Mouse (Mus musculus) G1E (cell line): Measurements from ENCODE around the gene Cnpy3. TPM values are rescaled to one million over a fixed set of nuclear protein-coding genes. Genes with fewer than 3 reads are reported as not detected.

Source experiments
- ATAC-seq: 2 replicates; pipeline ENCODE4 v1.8.0; 2016; ENCODE audit warnings: mild to moderate bottlenecking; ENCODE audit not compliant: insufficient number of reproducible peaks, poor library complexity, low FRiP score, severe bottlenecking; ENCODE audit errors: extremely low read depth
- DNase-seq: peaks from one replicate; pipeline ENCODE4 v3.0.0; 2012; ENCODE audit warnings: low spot score
- H3K27me3 ChIP-seq: 2 replicates; pipeline ENCODE4 v1.6.1; 2012; ENCODE audit warnings: mild to moderate bottlenecking, low read length, inconsistent platforms; ENCODE audit not compliant: insufficient read depth
- H3K36me3 ChIP-seq: replicated peaks from 2 replicates; pipeline ENCODE3; 2012; ENCODE audit warnings: mild to moderate bottlenecking, inconsistent platforms
- H3K4me1 ChIP-seq: 2 replicates; pipeline ENCODE4 v1.6.1; 2012; ENCODE audit warnings: low read depth, low read length, inconsistent platforms, mixed read lengths; ENCODE audit not compliant: insufficient read depth
- H3K4me3 ChIP-seq: 2 replicates; pipeline ENCODE4 v1.5.1; 2012; ENCODE audit warnings: low read depth, mild to moderate bottlenecking, inconsistent platforms, low read length, moderate library complexity, mixed read lengths
- H3K9me3 ChIP-seq: replicated peaks from 2 replicates; pipeline ENCODE4 v1.6.1; 2012; ENCODE audit warnings: inconsistent platforms
- CTCF ChIP-seq: IDR thresholded peaks from 2 replicates; pipeline ENCODE4 v1.5.1; 2012; ENCODE audit warnings: low read depth, low read length, inconsistent platforms, mixed read lengths
- GATA1 ChIP-seq: IDR thresholded peaks from 2 replicates; pipeline ENCODE4 v1.6.1; 2012; ENCODE audit warnings: borderline replicate concordance, low read length, inconsistent platforms, mixed read lengths
- GATA2 ChIP-seq: IDR thresholded peaks from 2 replicates; pipeline ENCODE4 v1.6.1; 2012; ENCODE audit warnings: low read depth, low read length, inconsistent platforms, borderline replicate concordance
- POLR2AphosphoS5 ChIP-seq: IDR thresholded peaks from 2 replicates; pipeline ENCODE4 v1.6.1; 2012; ENCODE audit warnings: low read depth, low read length, inconsistent platforms; ENCODE audit not compliant: insufficient replicate concordance
- TAL1 ChIP-seq: conservative IDR thresholded peaks from 2 replicates; pipeline ENCODE4 v1.6.1; 2012; ENCODE audit warnings: low read depth, low read length, inconsistent platforms, mixed read lengths
- polyA plus RNA-seq: library from polyadenylated mRNA; stranded (reverse); fragments of >175 nt; gene quantifications from 2 replicates; pipeline ENCODE4 v1.2.3, GENCODE M21; 2012
- total RNA-seq, 2 experiments: library from RNA; stranded (forward) in 1 of 2; stranded (reverse) in 1 of 2; fragments of 200-1000 nt in 1 of 2; fragments of >200 nt in 1 of 2; fragmentation: Nextera tagmentation in 1 of 2; gene quantifications; 2 replicates each; pipeline ENCODE4 v1.2.3; 2014 to 2017

The Cnpy3 gene
- total and polyA plus RNA-seq, 3 experiments = 14.4 to 96.9 (median 36.3) TPM

DNA sequence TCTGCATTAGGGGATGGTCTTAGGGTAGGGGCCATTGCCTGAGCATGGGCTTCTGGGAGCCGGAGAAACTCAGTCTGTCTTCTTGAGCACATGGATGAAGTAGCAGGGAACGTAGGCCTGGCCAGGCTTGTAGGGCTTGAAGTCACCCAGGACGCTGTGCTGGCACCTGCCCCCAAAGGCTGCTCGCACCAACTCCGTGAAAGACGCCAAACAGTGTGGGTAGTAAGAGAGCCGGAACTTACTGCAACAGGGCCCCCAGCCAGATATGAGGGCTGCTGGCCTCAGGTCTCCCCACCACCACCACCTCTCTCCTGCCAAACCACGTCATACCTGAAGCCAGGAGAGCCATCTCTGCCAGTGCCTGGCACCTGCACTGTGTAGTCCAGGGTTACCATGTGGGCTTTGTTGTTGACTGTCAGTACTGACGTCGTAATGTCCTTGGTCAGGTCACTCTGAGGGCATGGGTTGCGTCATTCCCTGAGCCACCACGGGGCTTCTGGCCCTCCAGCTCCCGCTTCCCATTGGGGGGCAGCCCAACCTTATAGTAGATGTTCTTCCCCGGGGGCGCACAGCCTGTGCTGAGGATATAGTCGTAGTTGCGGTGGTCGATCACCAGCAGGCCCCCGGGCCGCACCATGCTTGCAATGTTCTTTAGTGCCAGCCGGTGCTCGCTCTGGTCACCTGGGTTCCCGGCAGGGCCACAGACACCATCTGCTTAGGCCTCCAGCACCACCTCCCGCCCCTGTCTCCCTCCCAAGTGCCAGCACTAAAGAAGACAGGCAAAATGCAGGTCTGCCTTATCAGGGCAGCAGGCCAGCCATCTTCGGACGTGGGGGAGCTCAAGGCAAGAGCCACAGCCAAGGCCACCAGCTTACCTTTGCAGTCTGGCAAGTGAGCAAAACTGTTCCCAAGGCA is 26.0 kb downstream of the Cnpy3 start:
- TF ChIP-seq CTCF (no peak; the same call in 1 of the 2 replicates), TAL1 (no peak), POLR2AphosphoS5 (no peak), GATA1 (no peak), GATA2 (no peak)
- H3K4me1 ChIP-seq = peaks cover 3% of the 10 kb centered on the region; the same call in 1 of the 2 replicates
- DNase-seq (no peak), ATAC-seq (no peak)
- no peaks in the 10 kb centered on the region for H3K9me3 ChIP-seq
- H3K36me3 ChIP-seq = peaks cover 63% of the 10 kb centered on the region
- no peak overlapping the region for H3K4me3 ChIP-seq
- H3K27me3 ChIP-seq = peaks cover 8% of the 10 kb centered on the region; the same call in 1 of the 2 replicates

DNA sequence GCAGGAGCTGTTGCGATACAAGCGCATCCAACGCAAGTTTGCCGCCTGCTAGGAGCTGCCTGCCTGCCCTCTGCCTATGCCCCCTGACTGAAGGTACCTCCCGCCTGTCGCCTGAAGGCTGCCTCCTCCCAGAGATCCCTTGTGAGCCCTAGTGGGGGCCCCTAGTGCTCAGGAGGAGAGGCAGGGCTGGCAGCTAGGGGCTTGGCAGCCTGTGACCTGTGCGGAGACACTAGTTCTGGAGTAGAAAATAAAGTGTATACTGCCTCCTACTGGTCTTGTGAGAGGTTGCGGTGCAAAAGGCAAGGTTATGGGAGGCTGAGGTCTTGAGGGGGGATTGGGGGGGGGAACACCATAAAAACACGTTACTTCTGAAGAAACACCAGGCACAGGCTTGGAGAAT is 26.7 kb downstream of the Cnpy3 start:
- H3K4me3 ChIP-seq = no peak overlapping the region
- ATAC-seq = no peak
- peaks cover 3% of the 10 kb centered on the region; the same call in 1 of the 2 replicates for H3K4me1 ChIP-seq
- H3K36me3 ChIP-seq = peaks cover 70% of the 10 kb centered on the region
- H3K9me3 ChIP-seq = no peaks in the 10 kb centered on the region
- peak; percentile 25; the same call in 1 of the 2 replicates for TF ChIP-seq CTCF
- no peak for TF ChIP-seq POLR2AphosphoS5
- DNase-seq = peak; percentile 29
- H3K27me3 ChIP-seq = peaks cover 8% of the 10 kb centered on the region; the same call in 1 of the 2 replicates

DNA sequence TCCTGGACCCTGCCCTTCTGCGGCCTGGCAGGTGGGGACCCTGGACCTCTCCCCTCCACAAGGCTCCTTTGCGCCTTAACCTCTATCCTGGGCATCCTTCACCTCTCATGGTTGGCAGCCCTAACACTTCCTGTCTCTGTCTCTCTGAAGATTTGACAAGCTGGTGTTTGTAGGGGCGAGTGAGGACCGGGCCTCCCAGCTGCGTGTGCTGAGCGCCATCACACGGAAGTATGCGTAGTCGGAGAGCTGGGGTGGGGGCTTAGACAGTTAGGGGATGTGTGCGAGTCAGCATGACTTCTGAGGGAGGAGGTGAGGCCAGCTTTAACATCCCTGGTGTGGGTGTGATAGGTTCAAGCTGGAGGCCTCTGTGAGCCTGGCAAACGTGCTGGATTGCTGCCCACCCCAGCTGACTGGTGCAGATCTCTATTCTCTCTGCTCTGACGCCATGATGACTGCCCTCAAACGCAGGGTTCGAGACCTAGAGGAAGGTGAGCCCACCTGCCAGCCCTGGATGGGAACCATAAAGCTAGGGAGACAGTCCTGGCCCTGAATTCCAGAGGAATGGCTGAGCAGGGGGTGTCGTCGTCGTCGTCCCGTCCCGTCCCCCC is 27.4 kb downstream of the Cnpy3 start:
- no peak for TF ChIP-seq TAL1
- TF ChIP-seq GATA1 = no peak
- no peak for TF ChIP-seq CTCF
- TF ChIP-seq GATA2 = no peak
- TF ChIP-seq POLR2AphosphoS5 = no peak
- Histone ChIP-seq H3K4me3 (no peak overlapping the region), H3K4me1 (peaks cover 3% of the 10 kb centered on the region; the same call in 1 of the 2 replicates), H3K27me3 (peaks cover 8% of the 10 kb centered on the region; the same call in 1 of the 2 replicates), H3K36me3 (peaks cover 77% of the 10 kb centered on the region), H3K9me3 (no peaks in the 10 kb centered on the region)
- ATAC-seq = no peak
- DNase-seq = no peak

DNA sequence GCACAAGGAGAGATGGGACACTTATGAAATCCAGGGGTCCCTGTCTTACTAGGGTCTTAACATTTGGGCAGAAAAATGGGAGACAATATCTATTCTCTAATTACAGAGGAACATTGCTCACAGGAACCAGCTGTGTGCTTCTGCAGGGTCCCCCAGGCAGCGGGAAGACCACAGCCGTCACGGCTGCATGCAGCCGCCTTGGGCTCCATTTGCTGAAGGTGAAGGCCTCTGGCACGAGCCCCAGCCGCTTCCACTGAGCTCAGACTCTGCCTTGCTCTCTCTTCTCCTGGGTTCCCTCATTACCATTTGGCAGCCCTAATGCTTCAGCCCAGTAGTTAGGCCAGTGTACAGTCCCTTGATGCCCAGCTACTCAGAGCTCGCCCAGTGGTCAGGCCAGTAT is 30.9 kb downstream of the Cnpy3 start:
- peaks cover 94% of the 10 kb centered on the region for H3K36me3 ChIP-seq
- 0 out of 2 replicates have a peak, but pooled peaks cover 3% of the 10 kb centered on the region for H3K4me1 ChIP-seq
- no peak overlapping the region for H3K4me3 ChIP-seq
- TF ChIP-seq GATA1 (no peak), TAL1 (no peak), CTCF (no peak), POLR2AphosphoS5 (no peak), GATA2 (no peak)
- no peaks in the 10 kb centered on the region for H3K27me3 ChIP-seq
- DNase-seq = no peak
- ATAC-seq = no peak
- H3K9me3 ChIP-seq = no peaks in the 10 kb centered on the region

DNA sequence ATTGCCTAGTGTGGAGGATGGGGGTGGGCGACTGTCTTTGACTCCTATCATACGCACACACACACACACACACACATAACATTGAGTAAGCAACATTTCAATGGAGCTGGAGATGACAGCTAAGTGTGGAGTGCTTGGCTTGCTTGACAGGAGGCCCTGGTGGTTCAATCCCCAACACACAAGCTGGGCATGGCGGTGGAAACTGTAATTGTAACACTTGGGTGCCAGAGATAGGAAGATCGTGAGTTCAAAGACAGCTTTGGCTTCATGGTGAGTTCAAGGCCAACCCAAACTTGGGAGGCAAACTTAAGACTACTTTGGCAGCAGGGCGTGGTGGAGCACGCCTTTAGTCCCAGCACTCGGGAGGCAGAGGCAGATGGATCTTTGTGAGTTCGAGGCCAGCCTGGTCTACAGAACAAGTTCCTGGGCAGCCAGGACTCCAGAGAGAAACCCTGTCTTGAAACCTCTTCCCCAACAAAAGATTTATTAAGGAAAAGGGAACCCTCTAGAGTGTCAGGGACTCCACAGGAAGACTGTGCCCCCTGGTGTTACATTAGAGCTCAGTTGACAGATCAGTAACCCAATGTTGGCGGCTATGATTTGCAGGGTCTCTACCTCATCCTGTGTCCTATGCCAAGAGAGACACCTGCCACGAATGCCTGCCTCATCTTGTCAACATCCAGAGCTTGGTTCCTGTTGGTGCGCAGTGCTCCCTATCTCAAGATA is 37.1 kb downstream of the Cnpy3 start:
- Histone ChIP-seq H3K4me1 (peaks cover 39% of the 10 kb centered on the region), H3K4me3 (no peak overlapping the region), H3K9me3 (no peaks in the 10 kb centered on the region), H3K36me3 (peaks cover 62% of the 10 kb centered on the region), H3K27me3 (no peaks in the 10 kb centered on the region)
- TF ChIP-seq CTCF = peak; percentile 62
- TF ChIP-seq GATA1 = no peak
- TF ChIP-seq TAL1 = no peak
- TF ChIP-seq GATA2 = no peak
- DNase-seq (peak; percentile 47), ATAC-seq (no peak)

DNA sequence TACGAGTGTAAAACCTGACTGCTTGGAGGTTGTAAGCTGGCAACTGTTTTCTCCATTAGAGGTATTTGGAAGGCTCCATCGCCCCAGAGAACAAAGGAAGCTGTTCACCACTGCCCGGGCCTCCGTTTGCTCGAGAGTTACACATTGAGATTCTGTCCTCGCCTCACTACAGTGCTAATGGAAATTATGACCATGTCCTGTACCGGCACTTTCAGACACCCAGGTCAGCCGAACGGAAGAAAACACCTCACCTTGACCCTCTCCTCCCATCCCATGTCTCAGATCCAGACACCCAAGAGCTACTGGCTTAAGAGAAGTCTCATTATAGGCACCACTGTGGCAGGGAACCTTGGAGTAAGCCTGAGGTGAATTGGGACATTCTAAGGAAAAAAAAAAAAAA is 38.2 kb downstream of the Cnpy3 start:
- ATAC-seq (no peak), DNase-seq (no peak)
- TF ChIP-seq TAL1 (no peak), GATA2 (no peak), CTCF (no peak), GATA1 (no peak), POLR2AphosphoS5 (no peak)

More for the DNA sequence above, 38.2 kb downstream of the Cnpy3 start:
- Histone ChIP-seq H3K27me3 (no peaks in the 10 kb centered on the region), H3K9me3 (0 out of 2 replicates have a peak, but pooled peaks cover 1% of the 10 kb centered on the region), H3K4me1 (peaks cover 39% of the 10 kb centered on the region), H3K4me3 (no peak overlapping the region), H3K36me3 (peaks cover 53% of the 10 kb centered on the region)
